Mouse (Mus musculus) lung, adult 2 months (tissue): ENCODE measurements around the gene Arid2.
"Not testable (repeated sequence)": the region's sequence is repeated elsewhere in the genome, so short reads cannot be mapped to it uniquely, and the experiment has no call there.

Source experiments
- CTCF ChIP-seq: fragments of 200-500 bp; IDR thresholded peaks from 2 replicates; pipeline ENCODE4 v1.5.1; 2011; ENCODE audit warnings: mild to moderate bottlenecking, low read length, control low read depth; ENCODE audit not compliant: insufficient read depth
- POLR2A ChIP-seq: fragments of 200-500 bp; IDR thresholded peaks from 2 replicates; pipeline ENCODE4 v1.6.1; 2011; ENCODE audit warnings: low read depth, mild to moderate bottlenecking, control low read depth, low read length, borderline replicate concordance; ENCODE audit errors: extremely low read depth

GRCm38 (mm10) chr15:96441480-96441879 is 154.2 kb downstream of the Arid2 start:
- TF ChIP-seq POLR2A, CTCF: not testable (repeated sequence)
